Mouse (Mus musculus) spleen, adult 2 months (tissue): Measurements from ENCODE around the gene Stap1. TPM values are rescaled to one million over a fixed set of nuclear protein-coding genes. Genes with fewer than 3 reads are reported as not detected.

ENCODE experiments used
- DNase-seq, 2 experiments: peaks; one replicate each; pipeline versions ENCODE4 v3.0.0 to v3.0.0-alpha.2; 2012 to 2021; ENCODE audit warnings: low spot score in 2 of 2, low read depth in 1 of 2
- H3K27ac ChIP-seq: fragments of 200-500 bp; 2 replicates; pipeline ENCODE4 v1.5.1; 2012; ENCODE audit warnings: low read length, inconsistent platforms; ENCODE audit not compliant: insufficient read depth
- H3K27me3 ChIP-seq: fragments of 200-500 bp; 2 replicates; pipeline ENCODE4 v1.6.1; 2012; ENCODE audit warnings: mild to moderate bottlenecking, moderate library complexity, low read length, inconsistent platforms; ENCODE audit not compliant: control insufficient read depth, insufficient read depth
- H3K36me3 ChIP-seq: fragments of 200-500 bp; 2 replicates; pipeline ENCODE4 v1.6.1; 2012; ENCODE audit warnings: mild to moderate bottlenecking, low read length, inconsistent platforms; ENCODE audit not compliant: control insufficient read depth, insufficient read depth
- H3K4me1 ChIP-seq: fragments of 200-500 bp; 2 replicates; pipeline ENCODE4 v1.6.1; 2011; ENCODE audit warnings: inconsistent platforms; ENCODE audit not compliant: control insufficient read depth, insufficient read depth, insufficient read length
- H3K4me3 ChIP-seq: fragments of 200-500 bp; 2 replicates; pipeline ENCODE4 v1.5.1; 2011; ENCODE audit warnings: mild to moderate bottlenecking, inconsistent platforms; ENCODE audit not compliant: insufficient read depth, insufficient read length; ENCODE audit errors: extremely low read depth
- CTCF ChIP-seq: fragments of 200-500 bp; IDR thresholded peaks from 2 replicates; pipeline ENCODE4 v1.5.1; 2011; ENCODE audit warnings: mild to moderate bottlenecking, inconsistent platforms; ENCODE audit not compliant: insufficient read depth, insufficient read length, insufficient replicate concordance; ENCODE audit errors: extremely low read depth
- POLR2A ChIP-seq: fragments of 200-500 bp; IDR thresholded peaks from 2 replicates; pipeline ENCODE4 v1.6.1; 2011; ENCODE audit warnings: low read depth, low read length, inconsistent platforms
- WGBS: fragments of 180-500 bp; shearing (Covaris S2); methylation state at CpG from one replicate; pipeline ENCODE4 v1.1.7; 2018; 5-methylcytosine and 5-hydroxymethylcytosine counted together
- polyA plus RNA-seq: library from polyadenylated mRNA; depleted of rRNA; stranded (reverse); fragments of >200 nt; gene quantifications from 2 replicates; pipeline ENCODE4 v1.2.3, GENCODE M21; 2012; rRNA removed

The Stap1 gene
- polyA plus RNA-seq, 1 experiment: 7.2 TPM

GRCm38 (mm10) chr5:86118457-86119094, 47.0 kb downstream of the Stap1 start:
- no peak overlapping the region for H3K4me3 ChIP-seq
- no peaks in the 10 kb centered on the region for H3K4me1 ChIP-seq
- peaks cover 11% of the 10 kb centered on the region for H3K36me3 ChIP-seq
- no peak for DNase-seq
- no peak overlapping the region for H3K27ac ChIP-seq
- 60% methylated on average over 9 of the region's 9 CpGs for WGBS
- H3K27me3 ChIP-seq: no peaks in the 10 kb centered on the region
- TF ChIP-seq CTCF (no peak), POLR2A (no peak)

GRCm38 (mm10) chr5:86128749-86129148, 57.2 kb downstream of the Stap1 start:
- H3K4me3 ChIP-seq: no peak overlapping the region

GRCm38 (mm10) chr5:86129828-86130227, 58.3 kb downstream of the Stap1 start:
- H3K27ac ChIP-seq: 0 out of 2 replicates have a peak overlapping the region, but pooled peaks have one; percentile 42
- no peak for TF ChIP-seq POLR2A
- TF ChIP-seq CTCF: no peak
- H3K4me1 ChIP-seq: peaks cover 5% of the 10 kb centered on the region
- H3K36me3 ChIP-seq: peaks cover 2% of the 10 kb centered on the region
- H3K4me3 ChIP-seq: no peak overlapping the region
- no peak for DNase-seq
- no peaks in the 10 kb centered on the region for H3K27me3 ChIP-seq

More at GRCm38 (mm10) chr5:86128749-86129148, 57.2 kb downstream of the Stap1 start:
- Histone ChIP-seq H3K4me1 (peaks cover 5% of the 10 kb centered on the region), H3K36me3 (peaks cover 3% of the 10 kb centered on the region), H3K27me3 (no peaks in the 10 kb centered on the region), H3K27ac (no peak overlapping the region)
- 95% methylated on average over 1 of the region's 1 CpGs for WGBS
- DNase-seq: peak in 1 of 2 experiments; percentile 8
- TF ChIP-seq POLR2A (no peak), CTCF (no peak)

Other genes starting within 250 kb of the Stap1 start
- gene Cenpc1, start 6.2 kb upstream of the Stap1 start, polyA plus RNA-seq: 3.2 and 5.7 TPM in 2 replicates
- gene Uba6, start 101.1 kb downstream of the Stap1 start, polyA plus RNA-seq: 0.85 and 0.86 TPM in 2 replicates
- gene Gnrhr, start 126.2 kb downstream of the Stap1 start, polyA plus RNA-seq: not detected in 2 replicates
- not detected in 2 replicates for gene Tmprss11c, start 217.6 kb downstream of the Stap1 start, polyA plus RNA-seq